Mouse (Mus musculus) granulocyte monocyte progenitor cell, adult 5-6 weeks (primary cell): ENCODE results near the gene Ifitm3. TPM values are rescaled to one million over a fixed set of nuclear protein-coding genes. Genes with fewer than 3 reads are reported as not detected.

Experiments
- ATAC-seq: replicated peaks from 2 replicates; pipeline ENCODE4 v1.8.0; 2016; ENCODE audit warnings: mild to moderate bottlenecking, moderate TSS enrichment, inconsistent platforms; ENCODE audit not compliant: poor library complexity, severe bottlenecking
- total RNA-seq, 2 experiments: library from RNA; stranded (forward) in 1 of 2; stranded (reverse) in 1 of 2; fragments of 200-712, 200-1000 nt in 1 of 2; fragments of >200 nt in 1 of 2; fragmentation: Nextera tagmentation in 1 of 2; gene quantifications; 2 replicates each; pipeline ENCODE4 v1.2.3; 2014 to 2017

Ifitm3 gene
- total RNA-seq, 2 experiments from 2014 or later: 69.2 to 224 TPM

DNA sequence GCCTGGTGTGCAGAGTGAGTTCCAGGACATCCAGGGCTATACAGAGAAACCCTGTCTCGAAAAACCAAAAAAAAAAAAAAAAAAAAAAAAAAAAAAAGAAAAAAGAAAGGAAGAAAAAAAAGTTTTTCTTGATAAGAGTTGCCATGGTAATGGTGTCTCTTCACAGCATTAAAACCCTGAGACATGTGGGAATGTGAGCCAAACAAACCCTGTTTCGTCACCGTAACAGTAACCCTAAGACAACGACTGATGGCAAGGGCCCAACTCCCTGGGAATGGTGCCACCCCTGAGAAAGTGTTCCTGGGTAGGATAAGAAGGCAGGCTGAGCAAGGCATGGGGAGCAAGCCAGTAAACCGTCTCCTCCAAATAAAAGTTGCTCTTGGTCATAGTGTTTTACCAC, 3.7 kb downstream of the Ifitm3 start:
- no peak for ATAC-seq

- ATAC-seq: 0 out of 2 replicates have a peak, but pooled peaks have one; percentile 7
These were observed 4.1 kb downstream of the Ifitm3 start for GRCm38 (mm10) chr7:141006446-141006845.

GRCm38 (mm10) chr7:141003248-141004010, 7.1 kb downstream of the Ifitm3 start:
- ATAC-seq: no peak

DNA sequence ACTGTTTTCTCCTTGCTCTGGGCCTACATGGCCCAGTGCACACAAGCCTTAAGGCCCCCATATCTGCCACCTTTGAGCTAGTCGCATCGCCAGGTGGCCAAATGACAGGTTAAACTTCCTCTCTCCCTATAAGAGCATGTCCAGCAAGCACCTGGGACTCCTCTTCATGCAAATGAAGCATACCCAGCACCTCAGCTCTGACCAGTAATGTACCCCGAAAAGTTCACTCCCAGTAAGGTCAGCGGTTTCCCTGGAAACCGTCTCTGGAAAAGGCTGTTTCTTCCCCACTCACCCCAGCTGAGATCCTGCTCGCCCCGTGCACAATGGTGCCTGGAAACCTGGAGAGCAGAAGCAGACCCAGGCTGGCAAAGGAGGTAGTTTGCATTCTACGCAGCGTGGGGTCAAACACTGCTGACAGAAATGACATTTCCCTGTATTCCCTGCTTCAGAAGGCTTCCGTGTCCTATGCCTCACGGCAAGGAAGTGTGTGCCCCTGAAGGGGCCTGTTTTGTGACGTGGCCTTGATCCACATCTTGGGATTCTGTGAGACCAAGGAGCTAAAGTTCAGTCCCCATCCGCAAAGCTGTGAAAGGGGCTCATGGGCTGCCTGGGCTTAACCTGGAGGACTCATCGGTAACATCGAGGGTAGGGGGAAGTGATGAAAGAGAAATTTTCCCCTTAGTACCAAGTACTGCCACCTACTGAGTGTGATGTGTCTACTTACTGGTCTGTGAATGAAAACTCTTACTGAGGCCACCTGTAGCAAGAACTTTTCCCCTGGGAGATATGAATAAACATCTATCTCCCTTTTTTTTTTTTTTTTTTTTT, 9.5 kb downstream of the Ifitm3 start:
- ATAC-seq: no peak

GRCm38 (mm10) chr7:140998853-140999700, 11.5 kb downstream of the Ifitm3 start:
- peak; percentile 86 for ATAC-seq

DNA sequence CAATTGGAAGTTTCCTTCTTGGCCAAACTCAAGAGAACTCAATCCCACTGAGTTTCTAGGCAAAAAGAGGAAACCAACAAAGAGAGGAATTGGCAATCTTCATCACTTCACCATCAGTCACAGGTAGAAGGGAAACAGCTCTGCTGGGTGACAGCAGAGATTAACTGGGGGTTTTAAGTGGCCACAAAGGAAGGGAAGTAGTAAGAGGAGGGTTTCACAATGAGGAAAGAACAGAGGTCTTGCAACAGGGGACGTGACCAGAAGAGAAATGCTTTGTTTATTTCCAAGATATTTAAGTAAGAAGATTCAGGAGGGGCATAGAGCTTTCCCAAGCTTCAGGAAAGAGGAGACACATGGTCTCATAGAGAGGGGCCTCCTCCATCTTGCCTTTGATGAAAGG, 12.8 kb downstream of the Ifitm3 start:
- peak; percentile 84 for ATAC-seq

- peak; percentile 63 for ATAC-seq
These were observed 19.4 kb downstream of the Ifitm3 start for GRCm38 (mm10) chr7:140991117-140991689.

GRCm38 (mm10) chr7:140990622-140991021, 19.9 kb downstream of the Ifitm3 start:
- peak; percentile 93 for ATAC-seq

DNA sequence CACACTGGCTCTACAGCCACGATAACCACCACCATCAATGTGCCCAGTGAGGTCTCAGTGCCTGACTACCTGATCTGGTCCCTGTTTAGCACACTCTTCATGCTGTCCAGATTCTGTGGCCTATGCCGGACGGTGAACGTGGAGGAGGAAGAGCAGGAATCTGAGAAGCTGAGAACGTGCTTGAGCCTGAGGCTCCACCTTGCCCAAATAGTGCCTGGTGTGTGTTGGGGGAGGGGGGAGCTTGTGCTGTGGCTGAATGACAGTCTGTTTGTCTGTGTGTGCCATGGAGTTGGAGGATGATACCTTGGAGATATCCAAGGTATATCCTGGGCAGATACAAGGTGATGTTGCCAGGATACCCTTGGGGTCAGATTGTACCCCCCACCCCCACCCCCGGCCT, 20.4 kb downstream of the Ifitm3 start:
- peak; percentile 10; the same call in 1 of the 2 replicates for ATAC-seq

DNA sequence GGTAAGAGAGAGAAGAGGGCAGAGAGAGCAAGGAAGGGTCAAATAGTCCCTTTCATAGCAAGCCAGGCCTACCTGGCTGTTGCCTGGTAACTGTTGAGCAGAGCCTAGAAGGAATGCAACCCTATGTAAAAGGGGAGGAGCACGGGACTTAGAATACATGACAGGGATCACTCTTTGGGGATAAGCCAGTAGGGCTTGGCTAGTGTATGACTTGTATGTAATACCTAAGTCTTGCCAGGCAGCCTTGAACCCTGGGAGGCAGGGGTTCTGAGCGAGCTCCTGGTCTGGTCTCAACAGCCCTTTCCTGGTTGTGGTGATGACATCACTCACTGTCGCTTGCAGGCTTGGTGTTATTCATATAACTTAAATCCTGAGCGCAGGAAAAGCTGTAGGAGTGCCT, 21.5 kb downstream of the Ifitm3 start:
- ATAC-seq: no peak

GRCm38 (mm10) chr7:140987182-140988138, 23.1 kb downstream of the Ifitm3 start:
- ATAC-seq: peak; percentile 17

DNA sequence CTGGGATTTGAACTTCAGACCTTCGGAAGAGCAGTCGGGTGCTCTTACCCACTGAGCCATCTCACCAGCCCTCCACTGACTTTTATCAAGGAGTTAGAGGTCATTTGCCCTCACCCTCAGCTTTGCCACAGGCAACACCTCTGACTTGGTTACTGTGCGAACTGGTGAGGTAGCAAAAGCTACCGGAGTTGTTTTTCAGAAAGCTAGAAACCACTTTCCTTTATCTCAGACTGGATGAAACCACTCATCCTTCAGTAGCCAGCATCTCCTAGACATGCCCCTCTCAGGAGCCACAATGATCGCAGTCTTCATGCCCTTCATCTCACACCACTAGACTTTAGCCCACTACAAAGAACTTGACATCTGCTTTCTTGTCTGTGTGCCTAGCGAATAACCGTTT, 27.6 kb downstream of the Ifitm3 start:
- no peak for ATAC-seq

- ATAC-seq: peak; percentile 99
These were observed 28.9 kb downstream of the Ifitm3 start for GRCm38 (mm10) chr7:140981704-140982103.

DNA sequence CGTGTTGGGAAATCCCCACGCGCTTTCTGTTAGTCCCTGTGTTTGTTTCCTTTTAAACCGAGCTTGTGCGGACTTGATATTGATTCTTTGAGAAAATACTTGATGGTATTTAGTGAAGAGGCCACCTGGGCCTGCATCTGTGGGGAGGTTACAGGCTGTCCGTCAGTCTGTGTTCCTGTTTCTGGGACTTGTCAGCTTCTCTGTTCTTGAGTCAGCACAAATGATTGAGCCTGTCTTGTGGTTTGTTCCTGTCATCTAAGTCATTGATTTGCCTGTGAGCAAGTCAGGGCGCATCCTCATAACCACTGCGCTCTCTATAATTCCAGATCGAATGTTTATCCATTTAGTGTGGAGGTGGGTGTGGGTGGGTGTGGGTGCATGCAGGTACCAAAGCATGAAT, 33.9 kb downstream of the Ifitm3 start:
- peak; percentile 61 for ATAC-seq

GRCm38 (mm10) chr7:140975465-140975864, 35.1 kb downstream of the Ifitm3 start:
- ATAC-seq: no peak

DNA sequence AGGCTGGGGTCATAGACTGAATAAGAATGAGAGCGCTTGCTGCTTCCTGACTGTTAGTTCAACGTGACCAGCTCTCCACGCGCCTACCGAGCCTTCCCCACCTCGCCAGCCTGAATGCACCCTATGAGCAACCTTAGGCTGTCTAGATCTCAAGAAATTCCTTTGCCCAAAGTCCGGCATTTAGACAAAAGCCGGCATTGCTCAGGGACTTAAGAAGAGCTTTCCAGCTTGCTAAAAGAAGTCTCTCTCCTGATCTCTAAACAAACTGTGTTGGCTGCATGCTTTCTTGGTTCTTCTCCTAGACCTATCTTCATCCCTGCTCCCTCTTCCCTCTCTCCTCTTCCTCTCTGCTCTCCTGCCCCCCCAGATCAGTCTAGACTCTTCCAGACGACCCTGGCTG, 35.6 kb downstream of the Ifitm3 start:
- ATAC-seq: no peak

DNA sequence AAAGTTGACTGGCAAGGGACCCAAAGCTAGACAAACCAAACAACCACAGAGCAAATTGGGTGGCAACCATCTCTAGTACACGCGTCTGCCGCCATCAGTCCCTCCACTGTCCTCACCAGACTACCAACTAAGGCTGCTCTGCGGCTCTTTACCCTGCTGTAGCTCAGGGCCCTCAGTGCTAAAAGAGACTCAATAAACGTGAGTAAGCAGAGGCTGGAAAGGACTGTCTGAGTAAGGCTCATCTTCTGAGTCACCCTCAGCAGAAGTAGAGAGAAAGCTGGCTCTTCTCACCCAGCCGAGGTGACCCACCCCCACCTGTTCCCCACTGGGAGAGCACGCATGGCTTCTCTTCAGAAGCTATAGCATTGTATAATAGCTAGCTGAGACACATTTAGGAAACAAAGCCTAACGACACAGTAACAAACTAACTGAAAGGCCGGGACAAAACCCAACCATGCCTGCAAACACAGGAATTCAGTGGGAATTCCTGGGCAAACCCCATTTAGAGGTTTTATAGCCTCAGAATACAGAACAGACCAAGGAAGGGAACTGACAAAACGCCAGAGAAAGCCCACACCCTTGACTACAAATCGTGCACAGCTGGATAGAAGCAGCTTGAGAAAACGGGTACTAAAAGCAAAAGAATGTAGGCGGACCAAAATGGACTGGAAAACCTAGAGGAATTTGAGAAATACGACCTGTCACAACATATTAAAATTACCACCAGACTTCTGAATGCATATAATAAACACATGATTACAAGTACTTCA, 37.0 kb downstream of the Ifitm3 start:
- no peak for ATAC-seq

DNA sequence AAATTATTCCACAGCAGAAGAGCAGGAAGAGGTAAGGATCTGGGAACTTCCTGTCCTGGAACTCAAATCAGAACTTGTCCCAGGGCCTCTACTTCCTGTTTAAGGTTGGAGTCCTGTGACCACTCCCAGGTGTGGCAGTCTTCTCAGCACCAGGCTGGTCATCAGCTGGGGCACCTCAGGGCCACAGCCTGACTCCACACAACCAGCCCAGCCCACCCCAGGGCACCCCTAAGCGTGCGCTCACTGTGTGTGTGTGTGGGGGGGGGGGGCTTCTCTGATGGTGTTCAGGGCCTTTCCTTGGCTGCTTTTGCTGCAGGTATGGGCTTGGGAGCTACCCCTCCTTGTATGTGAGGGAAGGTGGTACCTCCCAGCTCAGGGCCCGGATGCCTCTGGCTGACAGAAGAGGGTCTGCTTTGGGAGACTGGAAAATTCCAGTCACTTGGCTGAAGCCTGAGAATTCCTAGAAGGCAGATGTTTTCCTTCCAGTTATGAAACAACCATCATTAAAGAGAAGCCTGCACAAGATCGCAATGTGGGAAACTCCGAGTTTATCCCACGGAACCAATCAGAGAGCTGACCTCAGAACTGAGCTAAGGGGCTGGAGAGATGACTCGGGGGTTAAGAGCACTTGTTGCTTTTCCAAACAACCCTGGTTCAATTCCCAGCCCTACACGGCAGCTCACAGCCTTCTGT, 38.9 kb downstream of the Ifitm3 start:
- peak; percentile 18 for ATAC-seq
